ENCODE assay signal across 37 mouse cellular contexts in the genomic region with DNA sequence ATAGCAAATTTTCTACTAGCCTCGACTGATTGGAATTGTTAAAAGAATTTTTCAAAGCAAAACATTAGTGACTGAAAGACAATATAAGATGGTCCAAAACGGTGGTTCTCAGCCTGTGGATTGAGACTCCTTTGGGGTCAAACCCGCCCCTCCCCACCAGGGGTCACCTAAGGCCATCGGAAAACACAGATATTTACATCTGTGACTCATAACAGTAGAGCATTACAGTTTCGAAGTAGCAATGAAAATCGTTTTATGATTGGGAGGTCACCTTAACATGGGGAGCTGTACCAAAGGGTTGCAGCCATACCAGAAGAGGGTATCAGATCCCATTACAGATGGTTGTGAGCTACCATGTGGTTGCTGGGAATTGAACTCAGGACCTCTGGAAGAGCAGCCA. TPM values are rescaled to one million over a fixed set of nuclear protein-coding genes. Genes with fewer than 3 reads are reported as not detected.
"Had no signal": no experiment of that assay in that cellular context is flagged by ENCODE, and none has a peak within 500 bp of the region (broad histone marks: within the 10 kb centered on the region; RNA-seq: fewer than 3 reads in every experiment).

No protein-coding gene starts in this region.

- H3K36me3 ChIP-seq: embryonic facial prominence, embryonic 10.5 days; embryonic facial prominence, embryonic 12.5 days; embryonic facial prominence, embryonic 13.5 days; embryonic facial prominence, embryonic 15.5 days; forebrain, embryonic 10.5 days; forebrain, embryonic 12.5 days; forebrain, embryonic 15.5 days had no signal

- H3K4me1 ChIP-seq: embryonic facial prominence, embryonic 10.5 days; embryonic facial prominence, embryonic 12.5 days; embryonic facial prominence, embryonic 13.5 days; embryonic facial prominence, embryonic 15.5 days; forebrain, embryonic 10.5 days; forebrain, embryonic 12.5 days; forebrain, embryonic 13.5 days; forebrain, embryonic 15.5 days had no signal

- H3K9ac ChIP-seq: embryonic facial prominence, embryonic 12.5 days; embryonic facial prominence, embryonic 13.5 days; embryonic facial prominence, embryonic 15.5 days; forebrain, embryonic 12.5 days; forebrain, embryonic 13.5 days; forebrain, embryonic 15.5 days; forebrain, postnatal 0 days had no signal

- H3K27me3 ChIP-seq: embryonic facial prominence, embryonic 12.5 days; embryonic facial prominence, embryonic 15.5 days; forebrain, embryonic 12.5 days; forebrain, embryonic 13.5 days; forebrain, embryonic 15.5 days had no signal

- DNase-seq: cerebellum, adult 9-10 months; cerebellum, adult 9-11 months; cerebellum, postnatal 10 days; cerebellum, postnatal 14 days; cerebellum, postnatal 25 days; cerebellum, postnatal 36 days; embryo, embryonic 11 days; forebrain, postnatal 0 days; gastrocnemius, adult 2 months; gastrocnemius, postnatal 10 days; gastrocnemius, postnatal 14 days; gastrocnemius, postnatal 25 days; gastrocnemius, postnatal 36 days; heart, adult 11 months; heart, adult 18-20 months; heart, adult 2 months had no signal

- H3K4me2 ChIP-seq: embryonic facial prominence, embryonic 12.5 days; embryonic facial prominence, embryonic 13.5 days; embryonic facial prominence, embryonic 15.5 days; forebrain, embryonic 12.5 days; forebrain, embryonic 13.5 days; forebrain, embryonic 15.5 days had no signal

- H3K9me3 ChIP-seq: embryonic facial prominence, embryonic 10.5 days; embryonic facial prominence, embryonic 12.5 days; embryonic facial prominence, embryonic 13.5 days; embryonic facial prominence, embryonic 15.5 days; forebrain, embryonic 10.5 days; forebrain, embryonic 12.5 days; forebrain, embryonic 13.5 days; forebrain, embryonic 15.5 days had no signal

- H3K4me3 ChIP-seq: embryonic facial prominence, embryonic 10.5 days; embryonic facial prominence, embryonic 12.5 days; embryonic facial prominence, embryonic 13.5 days; embryonic facial prominence, embryonic 15.5 days; erythroblast, embryonic 14.5 days; forebrain, embryonic 10.5 days; forebrain, embryonic 12.5 days; forebrain, embryonic 13.5 days; forebrain, embryonic 15.5 days; gastrocnemius, adult 2 months; heart, adult 2 months had no signal

- H3K27ac ChIP-seq: embryonic facial prominence, embryonic 10.5 days; embryonic facial prominence, embryonic 12.5 days; embryonic facial prominence, embryonic 13.5 days; embryonic facial prominence, embryonic 15.5 days; forebrain, embryonic 10.5 days; forebrain, embryonic 12.5 days; forebrain, embryonic 13.5 days; forebrain, embryonic 15.5 days; gastrocnemius, adult 2 months; heart, adult 2 months had no signal

RNA-seq across cellular contexts. Expression of a gene that starts 16.1 kb away (rescaled TPM):
- polyA plus RNA-seq: erythroblast, embryonic 14.5 days had no signal

RNA-seq across cellular contexts. Expression of a gene that starts 32.6 kb away (rescaled TPM):
- total RNA-seq: common myeloid progenitor, adult 5-6 weeks; forebrain, postnatal 0 days; gastrocnemius, adult 18-20 months; gastrocnemius, adult 2 months; gastrocnemius, adult 8-10 months; gastrocnemius, postnatal 10 days; gastrocnemius, postnatal 14 days; gastrocnemius, postnatal 25 days; gastrocnemius, postnatal 36 days; gastrocnemius, postnatal 4 days; granulocyte monocyte progenitor cell, adult 5-6 weeks; heart, adult 18-20 months; heart, adult 2 months; heart, adult 8-10 months had no signal
- polyA plus RNA-seq: embryonic facial prominence, embryonic 10.5 days; embryonic facial prominence, embryonic 11.5 days; embryonic facial prominence, embryonic 12.5 days; embryonic facial prominence, embryonic 13.5 days; embryonic facial prominence, embryonic 14.5 days; embryonic facial prominence, embryonic 15.5 days; erythroblast, embryonic 14.5 days; forebrain, embryonic 10.5 days; forebrain, embryonic 11.5 days; forebrain, embryonic 12.5 days; forebrain, embryonic 13.5 days; forebrain, embryonic 14.5 days; forebrain, embryonic 15.5 days; forebrain, embryonic 16.5 days; forebrain, postnatal 0 days; heart, adult 2 months had no signal

RNA-seq across cellular contexts. Expression of a gene that starts 51.2 kb away (rescaled TPM):
- total RNA-seq: gastrocnemius, adult 18-20 months; gastrocnemius, adult 2 months; gastrocnemius, adult 8-10 months; gastrocnemius, postnatal 14 days; gastrocnemius, postnatal 25 days; gastrocnemius, postnatal 36 days; heart, adult 18-20 months; heart, adult 2 months had no signal
- polyA plus RNA-seq: embryonic facial prominence, embryonic 14.5 days; erythroblast, embryonic 14.5 days; forebrain, embryonic 11.5 days; gonadal fat pad, adult 2 months; heart, adult 2 months had no signal
